Mouse (Mus musculus) bone marrow, adult 2 months (tissue): ENCODE data around the gene Nfe2l2. TPM values are rescaled to one million over a fixed set of nuclear protein-coding genes. Genes with fewer than 3 reads are reported as not detected.

Experiments used
- H3K27ac ChIP-seq: fragments of 200-500 bp; 2 replicates; pipeline ENCODE4 v1.5.1; 2012; ENCODE audit warnings: low read depth, mild to moderate bottlenecking, control low read depth, inconsistent platforms, low read length; ENCODE audit not compliant: control insufficient read depth, poor library complexity, insufficient read depth
- H3K4me1 ChIP-seq: fragments of 200-500 bp; 2 replicates; pipeline ENCODE4 v1.6.1; 2011; ENCODE audit warnings: low read length; ENCODE audit not compliant: control insufficient read depth, insufficient read depth
- H3K4me3 ChIP-seq: fragments of 200-500 bp; replicated peaks from 2 replicates; pipeline ENCODE3; 2011; ENCODE audit warnings: mild to moderate bottlenecking, low read depth, low read length, control low read depth; ENCODE audit not compliant: control insufficient read depth
- CTCF ChIP-seq: fragments of 200-500 bp; IDR thresholded peaks from 2 replicates; pipeline ENCODE4 v1.5.1; 2011; ENCODE audit warnings: low read length, control low read depth; ENCODE audit not compliant: control insufficient read depth, insufficient read depth
- POLR2A ChIP-seq: fragments of 200-500 bp; IDR thresholded peaks from 2 replicates; pipeline ENCODE4 v1.6.1; 2011; ENCODE audit warnings: low read depth, mild to moderate bottlenecking, control low read depth, low read length, borderline replicate concordance; ENCODE audit not compliant: control insufficient read depth
- WGBS: fragments of 180-500 bp; shearing (Covaris S2); methylation state at CpG from one replicate; pipeline ENCODE4 v1.1.7; 2018; 5-methylcytosine and 5-hydroxymethylcytosine counted together
- polyA plus RNA-seq: library from polyadenylated mRNA; stranded (reverse); fragments of >200 nt; gene quantifications from 2 replicates; pipeline ENCODE4 v1.2.4, GENCODE M21; 2011; ENCODE audit warnings: low replicate concordance; ENCODE audit not compliant: missing spikeins, insufficient read depth, insufficient read length

The Nfe2l2 gene
- polyA plus RNA-seq, 1 experiment = 54.5 TPM

- 77% methylated on average over 14 of the region's 14 CpGs for WGBS
- TF ChIP-seq POLR2A = no peak
- TF ChIP-seq CTCF = no peak
- no peak overlapping the region for H3K27ac ChIP-seq
- H3K4me3 ChIP-seq = no peak overlapping the region
- no peaks in the 10 kb centered on the region for H3K4me1 ChIP-seq
These were observed 34.7 kb downstream of the Nfe2l2 start for GRCm38 (mm10) chr2:75669491-75670445.

DNA sequence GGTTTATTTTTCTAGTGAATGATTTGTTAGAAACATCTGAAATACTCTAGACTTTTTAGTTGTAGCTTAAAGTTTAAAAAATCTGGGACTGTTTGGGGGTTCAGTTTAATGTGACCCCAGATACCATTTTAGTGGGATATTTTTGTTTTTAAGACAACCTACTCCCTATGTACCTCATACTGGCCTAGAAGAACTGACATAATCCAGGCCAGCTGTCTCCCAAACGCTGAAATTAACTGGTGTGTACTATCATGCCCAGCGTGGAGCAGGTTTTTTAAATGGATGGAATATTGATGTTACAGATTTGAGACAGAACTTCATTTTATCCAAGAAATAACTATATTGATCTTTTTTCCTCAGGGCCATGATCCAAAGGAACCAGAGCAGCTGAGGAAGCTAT lies 43.3 kb downstream of the Nfe2l2 start:
- Histone ChIP-seq H3K27ac (no peak overlapping the region), H3K4me3 (no peak overlapping the region), H3K4me1 (no peaks in the 10 kb centered on the region)
- TF ChIP-seq CTCF (no peak), POLR2A (no peak)
- 36% methylated on average over 2 of the region's 2 CpGs for WGBS

GRCm38 (mm10) chr2:75660255-75660948 lies 44.0 kb downstream of the Nfe2l2 start:
- 2% methylated on average over 15 of the region's 15 CpGs for WGBS

DNA sequence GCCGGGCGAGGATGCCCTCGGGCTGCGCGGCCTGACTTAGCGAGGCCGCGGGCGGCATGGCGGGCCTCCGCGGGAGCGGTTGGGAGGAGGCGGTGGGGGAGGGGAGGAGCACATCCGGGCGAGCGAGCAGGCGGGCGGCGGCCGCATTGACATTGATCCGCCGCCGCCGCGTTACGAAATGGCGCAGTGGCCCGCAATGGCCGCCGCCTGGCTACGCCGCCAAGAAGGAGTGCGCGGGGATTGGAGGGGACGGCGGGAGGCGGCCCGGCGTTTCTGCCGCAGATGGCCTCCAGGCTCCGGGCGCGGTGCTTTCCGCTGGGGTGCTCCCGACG lies 44.8 kb downstream of the Nfe2l2 start:
- no peak for TF ChIP-seq CTCF
- peak; percentile 53; the same call in 1 of the 2 replicates for TF ChIP-seq POLR2A
- no peaks in the 10 kb centered on the region for H3K4me1 ChIP-seq
- H3K27ac ChIP-seq = peak overlapping the region; percentile 97
- WGBS = under 1% methylated on average over 47 of the region's 47 CpGs
- H3K4me3 ChIP-seq = peak overlapping the region; percentile 66

More at GRCm38 (mm10) chr2:75660255-75660948, 44.0 kb downstream of the Nfe2l2 start:
- TF ChIP-seq POLR2A (no peak), CTCF (no peak)
- Histone ChIP-seq H3K4me3 (peak overlapping the region; percentile 66), H3K4me1 (no peaks in the 10 kb centered on the region), H3K27ac (no peak overlapping the region)

- Histone ChIP-seq H3K4me1 (no peaks in the 10 kb centered on the region), H3K4me3 (peak within 1 kb of the TSS; percentile 82)
- WGBS = under 1% methylated on average over 99 of the region's 102 CpGs
These were observed 45.5 kb downstream of the Nfe2l2 start, which contains the start of gene Hnrnpa3 for GRCm38 (mm10) chr2:75658727-75659628. Gene Hnrnpa3 (plus strand): TSS chr2:75659261.

DNA sequence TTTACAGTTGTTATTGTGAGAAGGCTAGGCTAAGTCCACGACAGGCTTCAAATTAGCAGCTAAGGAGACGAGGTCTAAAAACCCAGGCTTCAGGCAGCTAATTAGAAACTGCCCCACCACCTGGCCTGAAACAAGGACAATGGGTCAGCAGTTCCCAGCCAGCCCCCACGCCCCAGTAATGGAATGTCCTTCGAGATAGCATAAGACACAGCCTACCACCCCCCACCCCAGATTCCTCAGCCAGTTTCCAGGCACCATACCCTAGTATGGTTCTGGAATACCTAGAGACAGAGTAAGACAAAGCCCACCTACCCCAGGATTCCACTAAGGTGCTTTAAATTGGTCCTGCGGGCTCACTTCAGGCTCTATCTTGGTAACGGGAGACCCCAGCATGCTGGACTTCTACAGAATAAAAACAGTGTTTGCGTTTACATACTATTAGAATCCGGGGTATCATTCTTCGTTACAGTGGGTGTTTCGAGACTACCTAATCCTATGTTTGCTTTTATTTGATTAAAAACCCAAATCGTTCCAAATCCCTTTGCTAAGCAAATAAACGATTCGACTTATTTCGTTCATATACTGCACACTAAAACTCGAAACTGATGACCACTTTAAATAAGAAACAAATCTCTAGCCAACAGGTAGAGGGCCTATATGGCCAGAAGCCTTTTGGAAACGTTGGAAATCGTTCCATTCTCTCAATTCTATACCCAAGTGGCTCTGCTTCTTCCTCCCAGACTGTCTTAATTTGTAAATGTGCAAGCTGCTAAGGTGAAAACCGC lies 46.3 kb downstream of the Nfe2l2 start:
- 9% methylated on average over 18 of the region's 18 CpGs for WGBS

More at GRCm38 (mm10) chr2:75658727-75659628, 45.5 kb downstream of the Nfe2l2 start, which contains the start of gene Hnrnpa3:
- TF ChIP-seq CTCF (no peak; the same call in 1 of the 2 replicates), POLR2A (peak; percentile 84; the same call in 1 of the 2 replicates)
- peak within 1 kb of the TSS; percentile 97 for H3K27ac ChIP-seq

GRCm38 (mm10) chr2:75656924-75657323 lies 47.5 kb downstream of the Nfe2l2 start:
- Histone ChIP-seq H3K27ac (no peak overlapping the region), H3K4me3 (no peak overlapping the region), H3K4me1 (no peaks in the 10 kb centered on the region)
- 77% methylated on average over 5 of the region's 5 CpGs for WGBS
- no peak for TF ChIP-seq CTCF
- TF ChIP-seq POLR2A = no peak

More for the DNA sequence above, 46.3 kb downstream of the Nfe2l2 start:
- no peaks in the 10 kb centered on the region for H3K4me1 ChIP-seq
- H3K4me3 ChIP-seq = peak overlapping the region; percentile 82
- TF ChIP-seq CTCF (no peak), POLR2A (no peak)
- peak overlapping the region; percentile 96 for H3K27ac ChIP-seq
